Mouse (Mus musculus): ENCODE data around the gene Zbtb34. TPM values are rescaled to one million over a fixed set of nuclear protein-coding genes. Genes with fewer than 3 reads are reported as not detected.

Zbtb34 gene
- polyA plus RNA-seq, 1 experiment from 2014 or later, result 11.2 TPM

- ATAC-seq (ENCODE audit: low FRiP score), result no peak
- DNase-seq (ENCODE audit: low spot score), result no peak
- Histone ChIP-seq H3K27me3 (ENCODE audit: control insufficient read depth, insufficient read depth, low read length) (no peaks in the 10 kb centered on the region), H3K9me3 (ENCODE audit: control insufficient read depth, low read length) (no peaks in the 10 kb centered on the region), H3K9ac (no peak overlapping the region), H3K4me1 (replicated peaks; ENCODE audit: control insufficient read depth, insufficient read depth, low read length) (no peaks in the 10 kb centered on the region), H3K4me2 (replicated peaks) (no peak overlapping the region), H3K4me3 (replicated peaks; ENCODE audit: low read length) (no peak overlapping the region), H3K36me3 (replicated peaks; ENCODE audit: control insufficient read depth, insufficient read depth) (no peaks in the 10 kb centered on the region), H3K27ac (no peak overlapping the region)
- WGBS, result 82% methylated on average over 7 of the region's 7 CpGs
These were observed 32.0 kb downstream of the Zbtb34 start for GRCm38 (mm10) chr2:33399091-33399490.

- Histone ChIP-seq H3K4me3 (replicated peaks; ENCODE audit: low read length) (no peak overlapping the region), H3K27ac (no peak overlapping the region), H3K27me3 (ENCODE audit: control insufficient read depth, insufficient read depth, low read length) (no peaks in the 10 kb centered on the region), H3K9me3 (ENCODE audit: control insufficient read depth, low read length) (no peaks in the 10 kb centered on the region), H3K4me1 (replicated peaks; ENCODE audit: control insufficient read depth, insufficient read depth, low read length) (no peaks in the 10 kb centered on the region), H3K9ac (no peak overlapping the region), H3K36me3 (replicated peaks; ENCODE audit: control insufficient read depth, insufficient read depth) (no peaks in the 10 kb centered on the region), H3K4me2 (replicated peaks) (no peak overlapping the region)
- no peak for DNase-seq (ENCODE audit: low spot score)
- WGBS, result 67% methylated on average over 4 of the region's 4 CpGs
- no peak for ATAC-seq (ENCODE audit: low FRiP score)
These were observed 34.1 kb downstream of the Zbtb34 start for GRCm38 (mm10) chr2:33397036-33397435.

GRCm38 (mm10) chr2:33395053-33395452, 36.1 kb downstream of the Zbtb34 start:
- WGBS, result 85% methylated on average over 2 of the region's 2 CpGs
- H3K4me1 ChIP-seq (replicated peaks; ENCODE audit: control insufficient read depth, insufficient read depth, low read length), result no peaks in the 10 kb centered on the region
- H3K9ac ChIP-seq, result no peak overlapping the region
- no peak for DNase-seq (ENCODE audit: low spot score)
- H3K4me2 ChIP-seq (replicated peaks), result no peak overlapping the region
- no peak overlapping the region for H3K4me3 ChIP-seq (replicated peaks; ENCODE audit: low read length)
- no peaks in the 10 kb centered on the region for H3K9me3 ChIP-seq (ENCODE audit: control insufficient read depth, low read length)
- no peaks in the 10 kb centered on the region for H3K27me3 ChIP-seq (ENCODE audit: control insufficient read depth, insufficient read depth, low read length)
- no peaks in the 10 kb centered on the region for H3K36me3 ChIP-seq (replicated peaks; ENCODE audit: control insufficient read depth, insufficient read depth)
- no peak overlapping the region for H3K27ac ChIP-seq
- ATAC-seq (ENCODE audit: low FRiP score), result no peak

GRCm38 (mm10) chr2:33393951-33394635, 37.0 kb downstream of the Zbtb34 start:
- 62% methylated on average over 11 of the region's 11 CpGs for WGBS
- Histone ChIP-seq H3K9ac (no peak overlapping the region), H3K4me3 (replicated peaks; ENCODE audit: low read length) (no peak overlapping the region), H3K27me3 (ENCODE audit: control insufficient read depth, insufficient read depth, low read length) (no peaks in the 10 kb centered on the region), H3K27ac (peak overlapping the region; percentile 26; the same call in 1 of the 2 replicates), H3K9me3 (ENCODE audit: control insufficient read depth, low read length) (no peaks in the 10 kb centered on the region), H3K4me1 (replicated peaks; ENCODE audit: control insufficient read depth, insufficient read depth, low read length) (no peaks in the 10 kb centered on the region), H3K36me3 (replicated peaks; ENCODE audit: control insufficient read depth, insufficient read depth) (no peaks in the 10 kb centered on the region), H3K4me2 (replicated peaks) (no peak overlapping the region)
- ATAC-seq (ENCODE audit: low FRiP score), result peak; percentile 59; the same call in 1 of the 2 replicates
- DNase-seq (ENCODE audit: low spot score), result peak; percentile 58

GRCm38 (mm10) chr2:33393021-33393420, 38.1 kb downstream of the Zbtb34 start:
- ATAC-seq (ENCODE audit: low FRiP score) (no peak), DNase-seq (ENCODE audit: low spot score) (no peak)
- Histone ChIP-seq H3K4me2 (replicated peaks) (no peak overlapping the region), H3K9me3 (ENCODE audit: control insufficient read depth, low read length) (no peaks in the 10 kb centered on the region), H3K9ac (no peak overlapping the region), H3K36me3 (replicated peaks; ENCODE audit: control insufficient read depth, insufficient read depth) (no peaks in the 10 kb centered on the region), H3K27ac (no peak overlapping the region), H3K4me3 (replicated peaks; ENCODE audit: low read length) (no peak overlapping the region), H3K27me3 (ENCODE audit: control insufficient read depth, insufficient read depth, low read length) (no peaks in the 10 kb centered on the region), H3K4me1 (replicated peaks; ENCODE audit: control insufficient read depth, insufficient read depth, low read length) (no peaks in the 10 kb centered on the region)

- Histone ChIP-seq H3K4me2 (replicated peaks) (peak overlapping the region; percentile 60), H3K9ac (peak overlapping the region; percentile 14; the same call in 1 of the 2 replicates), H3K4me1 (replicated peaks; ENCODE audit: control insufficient read depth, insufficient read depth, low read length) (peaks cover 13% of the 10 kb centered on the region; the same call in 1 of the 2 replicates), H3K9me3 (ENCODE audit: control insufficient read depth, low read length) (0 out of 2 replicates have a peak, but pooled peaks cover 3% of the 10 kb centered on the region), H3K27me3 (ENCODE audit: control insufficient read depth, insufficient read depth, low read length) (no peaks in the 10 kb centered on the region), H3K4me3 (replicated peaks; ENCODE audit: low read length) (peak overlapping the region; percentile 54), H3K27ac (peak overlapping the region; percentile 96), H3K36me3 (replicated peaks; ENCODE audit: control insufficient read depth, insufficient read depth) (peaks cover 14% of the 10 kb centered on the region)
- ATAC-seq (ENCODE audit: low FRiP score), result no peak
- WGBS, result 30% methylated on average over 18 of the region's 18 CpGs
- DNase-seq (ENCODE audit: low spot score), result no peak
These were observed 59.3 kb downstream of the Zbtb34 start for GRCm38 (mm10) chr2:33371648-33372408.

- Histone ChIP-seq H3K27ac (peak within 1 kb of the TSS; percentile 96), H3K4me3 (replicated peaks; ENCODE audit: low read length) (peak within 1 kb of the TSS; percentile 54), H3K27me3 (ENCODE audit: control insufficient read depth, insufficient read depth, low read length) (no peaks in the 10 kb centered on the region), H3K36me3 (replicated peaks; ENCODE audit: control insufficient read depth, insufficient read depth) (peaks cover 17% of the 10 kb centered on the region), H3K9ac (peak within 1 kb of the TSS; percentile 71), H3K9me3 (ENCODE audit: control insufficient read depth, low read length) (no peaks in the 10 kb centered on the region), H3K4me2 (replicated peaks) (peak within 1 kb of the TSS; percentile 60), H3K4me1 (replicated peaks; ENCODE audit: control insufficient read depth, insufficient read depth, low read length) (peaks cover 13% of the 10 kb centered on the region; the same call in 1 of the 2 replicates)
- DNase-seq (ENCODE audit: low spot score) (peak; percentile 94), ATAC-seq (ENCODE audit: low FRiP score) (peak; percentile 99)
- under 1% methylated on average over 53 of the region's 74 CpGs for WGBS
These were observed 60.1 kb downstream of the Zbtb34 start, which contains the start of gene Ralgps1 for GRCm38 (mm10) chr2:33370777-33371647. Ralgps1 (minus strand) TSS chr2:33371486.

- Histone ChIP-seq H3K4me2 (replicated peaks) (peak overlapping the region; percentile 60), H3K36me3 (replicated peaks; ENCODE audit: control insufficient read depth, insufficient read depth) (peaks cover 17% of the 10 kb centered on the region), H3K9me3 (ENCODE audit: control insufficient read depth, low read length) (no peaks in the 10 kb centered on the region), H3K4me1 (replicated peaks; ENCODE audit: control insufficient read depth, insufficient read depth, low read length) (peaks cover 13% of the 10 kb centered on the region; the same call in 1 of the 2 replicates), H3K27ac (peak overlapping the region; percentile 96), H3K4me3 (replicated peaks; ENCODE audit: low read length) (peak overlapping the region; percentile 54), H3K9ac (peak overlapping the region; percentile 71), H3K27me3 (ENCODE audit: control insufficient read depth, insufficient read depth, low read length) (no peaks in the 10 kb centered on the region)
- DNase-seq (ENCODE audit: low spot score) (no peak), ATAC-seq (ENCODE audit: low FRiP score) (peak; percentile 28)
- WGBS, result 8% methylated on average over 12 of the region's 15 CpGs
These were observed 60.8 kb downstream of the Zbtb34 start for GRCm38 (mm10) chr2:33370276-33370776.
